ENCODE assay signal across 16 mouse cellular contexts in the genomic region with DNA sequence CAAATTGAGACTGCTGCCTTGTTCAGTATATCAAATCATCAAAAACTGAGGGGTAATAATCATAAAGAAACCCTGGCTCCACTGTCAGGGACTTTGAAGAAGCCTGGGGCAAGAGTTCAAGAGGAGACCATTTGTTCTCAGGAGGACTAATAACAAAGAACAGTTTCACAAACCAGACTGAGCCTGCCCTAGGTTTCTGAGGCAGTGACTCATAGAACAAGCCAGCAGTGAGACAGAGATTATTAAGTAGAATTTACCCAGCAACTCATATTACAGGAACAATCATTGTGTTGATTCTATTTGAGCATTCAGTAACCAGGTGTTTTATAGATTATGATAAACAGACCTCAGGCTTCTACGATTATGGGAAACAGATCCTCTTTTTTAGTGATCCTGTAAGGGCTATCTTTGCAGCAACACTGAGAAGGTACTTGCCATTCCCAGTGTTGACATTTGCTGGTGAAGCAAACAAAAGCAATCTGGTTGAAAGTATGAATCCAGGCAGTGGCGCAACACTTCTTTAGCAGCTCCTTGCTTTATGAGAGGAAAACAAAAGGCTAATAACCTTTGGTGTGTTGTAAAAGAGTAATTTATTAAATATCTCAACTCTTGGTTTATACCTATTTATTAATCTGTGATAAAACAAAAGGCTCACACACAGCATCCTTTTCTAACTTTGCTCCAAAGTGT.
DNase-seq lines count a peak whose midpoint lies in the region; ATAC-seq lines count a peak whose summit lies in the region.
"Had no signal": no experiment of that assay in that cellular context is flagged by ENCODE, and none has a peak within 500 bp of the region (broad histone marks: within the 10 kb centered on the region; RNA-seq: fewer than 3 reads in every experiment).

No protein-coding gene starts in this region.

- H3K4me3 ChIP-seq in embryonic facial prominence, embryonic 14.5 days (ENCODE audit: low read depth, low read length), result no peak overlapping the region
- no peak overlapping the region for H3K4me3 ChIP-seq in forebrain, embryonic 13.5 days
- H3K4me3 ChIP-seq: embryonic facial prominence, embryonic 13.5 days; heart, embryonic 15.5 days; kidney, embryonic 15.5 days; megakaryocyte, embryonic 14.5 days had no signal

- no peak overlapping the region for H3K4me2 ChIP-seq in embryonic facial prominence, embryonic 14.5 days (ENCODE audit: low read depth, low read length)
- H3K4me2 ChIP-seq in forebrain, embryonic 13.5 days, result no peak overlapping the region
- H3K4me2 ChIP-seq: embryonic facial prominence, embryonic 13.5 days; heart, embryonic 15.5 days; hindbrain, embryonic 14.5 days; kidney, embryonic 15.5 days had no signal

- 49% methylated on average over 2 of the region's 2 CpGs for WGBS in embryonic facial prominence, embryonic 14.5 days
- 79% methylated on average over 2 of the region's 2 CpGs for WGBS in forebrain, embryonic 13.5 days

- H3K9ac ChIP-seq in embryonic facial prominence, embryonic 14.5 days (ENCODE audit: low read depth, low read length), result no peak overlapping the region
- H3K9ac ChIP-seq in forebrain, embryonic 13.5 days, result no peak overlapping the region
- H3K9ac ChIP-seq: embryonic facial prominence, embryonic 13.5 days; forebrain, postnatal 0 days; heart, embryonic 15.5 days; hindbrain, embryonic 14.5 days; kidney, embryonic 15.5 days had no signal

- H3K36me3 ChIP-seq in embryonic facial prominence, embryonic 14.5 days (ENCODE audit: control insufficient read depth, insufficient read depth, low read length), result no peaks in the 10 kb centered on the region
- H3K36me3 ChIP-seq in forebrain, embryonic 13.5 days (ENCODE audit: poor library complexity, severe bottlenecking), result no peaks in the 10 kb centered on the region
- H3K36me3 ChIP-seq: embryonic facial prominence, embryonic 13.5 days; heart, embryonic 15.5 days; kidney, embryonic 15.5 days had no signal

- H3K27ac ChIP-seq in embryonic facial prominence, embryonic 14.5 days (replicated peaks; ENCODE audit: low read depth, low read length), result no peak overlapping the region
- H3K27ac ChIP-seq in forebrain, embryonic 13.5 days, result no peak overlapping the region
- H3K27ac ChIP-seq: embryonic facial prominence, embryonic 13.5 days; heart, embryonic 15.5 days; hindbrain, embryonic 14.5 days; kidney, embryonic 15.5 days had no signal

- no peaks in the 10 kb centered on the region for H3K4me1 ChIP-seq in embryonic facial prominence, embryonic 14.5 days (ENCODE audit: control insufficient read depth, insufficient read depth, low read length)
- no peaks in the 10 kb centered on the region for H3K4me1 ChIP-seq in forebrain, embryonic 13.5 days
- H3K4me1 ChIP-seq: embryonic facial prominence, embryonic 13.5 days; heart, embryonic 15.5 days; kidney, embryonic 15.5 days; megakaryocyte, embryonic 14.5 days had no signal

- peak; percentile 7 for DNase-seq in embryo, embryonic 10 days (ENCODE audit: low spot score)
- no peak for DNase-seq in embryo, embryonic 9.5 days (ENCODE audit: extremely low spot score)
- peak; percentile 58 for DNase-seq in 3T3-L1 (ENCODE audit: low read depth, low spot score)
- DNase-seq in embryonic facial prominence, embryonic 14.5 days (ENCODE audit: low spot score), result peak; percentile 48
- DNase-seq in lung, postnatal 36 days, result peak; percentile 56
- no peak for DNase-seq in cerebellum, adult 8-10 months
- DNase-seq in spleen, adult 12 weeks (ENCODE audit: low spot score), result no peak
- DNase-seq: cerebellum, adult 18-20 months; forebrain, postnatal 0 days; liver had no signal

- peak; percentile 65; the same call in 1 of the 2 replicates for ATAC-seq in embryonic facial prominence, embryonic 14.5 days (ENCODE audit: low read depth)
- no peak for ATAC-seq in forebrain, embryonic 13.5 days
- ATAC-seq: forebrain, postnatal 0 days had no signal

- H3K27me3 ChIP-seq in embryonic facial prominence, embryonic 14.5 days (replicated peaks; ENCODE audit: control insufficient read depth, insufficient read depth, low read length), result no peaks in the 10 kb centered on the region
- H3K27me3 ChIP-seq in forebrain, embryonic 13.5 days, result no peaks in the 10 kb centered on the region
- H3K27me3 ChIP-seq: embryonic facial prominence, embryonic 13.5 days; heart, embryonic 15.5 days; kidney, embryonic 15.5 days; megakaryocyte, embryonic 14.5 days had no signal

- H3K9me3 ChIP-seq in embryonic facial prominence, embryonic 14.5 days (ENCODE audit: control insufficient read depth, low read length), result no peaks in the 10 kb centered on the region
- H3K9me3 ChIP-seq in forebrain, embryonic 13.5 days (replicated peaks), result no peaks in the 10 kb centered on the region
- H3K9me3 ChIP-seq: embryonic facial prominence, embryonic 13.5 days; heart, embryonic 15.5 days; kidney, embryonic 15.5 days; megakaryocyte, embryonic 14.5 days had no signal

Comparison
In these comparisons a context has a peak if more than half of its experiments do, and no peak if none do; other contexts are left out.
1. DNase-seq: peak in embryo, embryonic 10 days (single experiment), 3T3-L1 (single experiment), embryonic facial prominence, embryonic 14.5 days (single experiment) and lung, postnatal 36 days (single experiment); none in embryo, embryonic 9.5 days (single experiment), cerebellum, adult 8-10 months (single experiment) and spleen, adult 12 weeks (single experiment).